Mouse (Mus musculus): Measurements from ENCODE around the gene Nup37.

Gene Nup37

DNA sequence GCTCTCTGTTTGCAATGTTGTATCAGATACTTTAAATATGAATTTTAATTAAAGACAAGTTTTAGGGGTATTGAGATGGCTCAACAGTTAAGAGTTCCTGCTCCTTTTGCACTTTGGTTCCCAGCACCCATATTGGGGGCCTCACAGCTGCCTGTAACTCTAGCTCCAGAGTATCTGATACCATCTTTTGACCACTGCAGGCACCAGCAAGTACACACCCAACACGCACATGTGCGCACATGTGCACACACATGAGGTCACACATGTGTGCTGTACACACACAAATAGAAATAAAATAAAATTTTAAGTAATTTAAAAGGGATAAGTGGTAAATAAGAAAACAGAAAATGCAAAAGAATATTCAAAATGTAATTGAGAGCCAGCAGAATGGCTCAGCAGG, 81.2 kb downstream of the Nup37 start:
- no peak for DNase-seq (ENCODE audit: low spot score)

All from embryo, embryonic 10.5 days (tissue).